Mouse (Mus musculus) activated CD4-positive, CD25-positive, alpha-beta regulatory T cell (primary cell): ENCODE results near the gene Usp40. TPM values are rescaled to one million over a fixed set of nuclear protein-coding genes. Genes with fewer than 3 reads are reported as not detected.

Source experiments
- polyA plus RNA-seq, 2 experiments: library from polyadenylated mRNA; unstranded; fragments of 100-300 nt; shearing (Covaris generic); gene quantifications; one replicate each; pipeline ENCODE4 v1.2.1; 2017

Gene Usp40
- polyA plus RNA-seq, result 10 to 100 TPM; 16.2 to 17.5 TPM

GRCm38 (mm10) chr1:88008211-88008697, at the start of gene Usp40:
Usp40 (minus strand) TSS chr1:88008551.

DNA sequence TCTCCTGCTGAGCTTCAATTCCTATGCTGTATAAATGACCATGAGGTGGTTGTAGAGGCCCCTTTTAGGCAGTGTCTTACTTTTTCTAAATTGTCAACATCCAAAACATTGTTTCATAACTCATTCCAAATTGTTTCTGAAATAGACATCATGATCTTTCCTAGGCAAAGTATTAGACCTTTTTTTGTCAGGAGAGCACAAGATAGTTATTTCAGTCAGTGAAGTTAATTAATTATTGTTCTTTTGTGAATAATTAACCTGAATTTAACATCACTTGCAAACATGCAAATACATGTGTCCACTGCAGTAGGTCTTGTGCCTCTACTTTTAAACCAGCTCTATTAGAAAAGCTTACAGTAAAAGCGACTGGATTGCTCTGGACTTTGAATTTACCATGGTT, 46.7 kb upstream of the Usp40 start, which contains the start of gene Ugt1a10:
Gene Ugt1a10, plus strand, starts transcription at position 301 of the 400 bp plus-strand sequence.

Other genes starting within 250 kb of the Usp40 start
- gene Sag, start 204.9 kb downstream of the Usp40 start, polyA plus RNA-seq, result 1 to 10 TPM; 2.7 to 5.0 TPM
- gene Dgkd, start 155.3 kb downstream of the Usp40 start, polyA plus RNA-seq, result 10 to 100 TPM; 88.6 to 94.2 TPM
- gene Ugt1a10, start 46.8 kb upstream of the Usp40 start, polyA plus RNA-seq, result not detected
- under 1 TPM in 1 of 2 experiments, not detected in 1; 0.24 TPM for gene Ugt1a9, start 62.2 kb upstream of the Usp40 start, polyA plus RNA-seq
- gene Ugt1a8, start 79.3 kb upstream of the Usp40 start, polyA plus RNA-seq, result not detected
- gene Ugt1a7c, start 86.5 kb upstream of the Usp40 start, polyA plus RNA-seq, result under 1 TPM; 0.28 to 0.30 TPM
- not detected for gene Ugt1a6b, start 94.7 kb upstream of the Usp40 start, polyA plus RNA-seq
- under 1 TPM; 0.38 to 0.97 TPM for gene Ugt1a6a, start 126.3 kb upstream of the Usp40 start, polyA plus RNA-seq
- not detected for gene Ugt1a5, start 157.5 kb upstream of the Usp40 start, polyA plus RNA-seq
- gene Ugt1a2, start 192.1 kb upstream of the Usp40 start, polyA plus RNA-seq, result under 1 TPM in 1 of 2 experiments, not detected in 1; 0.32 TPM
- under 1 TPM; 0.71 to 0.72 TPM for gene Dnajb3, start 197.2 kb upstream of the Usp40 start, polyA plus RNA-seq
- gene Ugt1a1, start 203.4 kb upstream of the Usp40 start, polyA plus RNA-seq, result under 1 TPM in 1 of 2 experiments, not detected in 1; 0.42 TPM
- gene Mroh2a, start 218.4 kb upstream of the Usp40 start, polyA plus RNA-seq, result 1 to 10 TPM in 1 of 2 experiments, under 1 TPM in 1; 0.66 to 1.7 TPM